Mouse (Mus musculus) midbrain, embryonic 15.5 days (tissue): Measurements from ENCODE around the gene Mcoln2. TPM values are rescaled to one million over a fixed set of nuclear protein-coding genes. Genes with fewer than 3 reads are reported as not detected.

Experiments used
- ATAC-seq: fragments of 200-750 bp; cut with Nextera tagmentation; replicated peaks from 2 replicates; pipeline ENCODE4 v1.8.0; 2017; ENCODE audit warnings: moderate TSS enrichment
- H3K27ac ChIP-seq: fragments of 300-500 bp; sonication (generic); 2 replicates; pipeline ENCODE4 v1.5.1; 2015; ENCODE audit warnings: mild to moderate bottlenecking, inconsistent platforms
- H3K27me3 ChIP-seq: fragments of 300-500 bp; sonication (generic); replicated peaks from 2 replicates; pipeline ENCODE4 v1.6.1; 2015; ENCODE audit warnings: inconsistent platforms
- H3K36me3 ChIP-seq: fragments of 300-500 bp; sonication (generic); replicated peaks from 2 replicates; pipeline ENCODE4 v1.6.1; 2015; ENCODE audit warnings: inconsistent platforms
- H3K4me1 ChIP-seq: fragments of 300-500 bp; sonication (generic); 2 replicates; pipeline ENCODE4 v1.6.1; 2015; ENCODE audit warnings: inconsistent platforms
- H3K4me2 ChIP-seq: fragments of 300-500 bp; sonication (generic); 2 replicates; pipeline ENCODE4 v1.6.1; 2015; ENCODE audit warnings: inconsistent platforms, mild to moderate bottlenecking, moderate library complexity
- H3K4me3 ChIP-seq: fragments of 300-500 bp; sonication (generic); 2 replicates; pipeline ENCODE4 v1.5.1; 2015; ENCODE audit warnings: mild to moderate bottlenecking, inconsistent platforms
- H3K9ac ChIP-seq: fragments of 300-500 bp; sonication (generic); 2 replicates; pipeline ENCODE4 v1.6.1; 2015; ENCODE audit warnings: mild to moderate bottlenecking, inconsistent platforms
- H3K9me3 ChIP-seq: fragments of 300-500 bp; sonication (generic); 2 replicates; pipeline ENCODE4 v1.6.1; 2016; ENCODE audit warnings: inconsistent platforms
- WGBS: fragments of 180-500 bp; shearing (Covaris S2); methylation state at CpG from one replicate; pipeline ENCODE4 v1.1.7; 2015; ENCODE audit warnings: mixed read lengths; 5-methylcytosine and 5-hydroxymethylcytosine counted together
- polyA plus RNA-seq: library from polyadenylated mRNA; unstranded; fragments of >200 nt; fragmentation: Nextera tagmentation; extraction: Ambion mirVana; gene quantifications from 2 replicates; pipeline ENCODE4 v1.2.1, GENCODE M21; 2015

Mcoln2 gene
- polyA plus RNA-seq, 1 experiment from 2014 or later, result 0.13 TPM

GRCm38 (mm10) chr3:146244630-146245029, 95.0 kb downstream of the Mcoln2 start:
- no peak overlapping the region for H3K4me3 ChIP-seq
- no peak overlapping the region for H3K27ac ChIP-seq
- no peak for ATAC-seq
- H3K9me3 ChIP-seq, result no peaks in the 10 kb centered on the region
- H3K4me1 ChIP-seq, result no peaks in the 10 kb centered on the region
- no peaks in the 10 kb centered on the region for H3K36me3 ChIP-seq
- no peaks in the 10 kb centered on the region for H3K27me3 ChIP-seq
- whole genome bisulfite sequencing, result 88% methylated on average over 1 of the region's 1 CpGs
- H3K9ac ChIP-seq, result no peak overlapping the region
- no peak overlapping the region for H3K4me2 ChIP-seq

Other genes starting within 250 kb of the Mcoln2 start
- 30.9 and 32.4 TPM in 2 replicates for gene Bcl10, start 227.0 kb upstream of the Mcoln2 start, polyA plus RNA-seq
- 78.6 and 85.6 TPM in 2 replicates for gene 2410004B18Rik, start 211.8 kb upstream of the Mcoln2 start, polyA plus RNA-seq
- gene Syde2, start 162.0 kb upstream of the Mcoln2 start, polyA plus RNA-seq, result 0.34 and 0.74 TPM in 2 replicates
- 1.3 and 1.6 TPM in 2 replicates for gene Wdr63, start 41.7 kb upstream of the Mcoln2 start, polyA plus RNA-seq
- 0.20 and 0.44 TPM in 2 replicates for gene Mcoln3, start 32.4 kb upstream of the Mcoln2 start, polyA plus RNA-seq
- gene Lpar3, start 71.1 kb downstream of the Mcoln2 start, polyA plus RNA-seq, result 0.22 and 0.61 TPM in 2 replicates